Mouse (Mus musculus) heart, postnatal 36 days (tissue): Measurements from ENCODE around the gene Cdc6. TPM values are rescaled to one million over a fixed set of nuclear protein-coding genes. Genes with fewer than 3 reads are reported as not detected.

Source experiments
- DNase-seq, 2 experiments: peaks; one replicate each; pipeline ENCODE4 v3.0.0; 2021 to 2022
- intact Hi-C: fragments of 180-260 bp; cut with DNase I; formaldehyde crosslinking; loops from one replicate; pipeline ENCODE4 v1.15.1; 2025
- total RNA-seq, 2 experiments: library from RNA; stranded (reverse); gene quantifications; 2 replicates each; pipeline ENCODE4 v1.2.3; 2021

The Cdc6 gene
- total RNA-seq, 2 experiments from 2014 or later, result 0.14 to 0.49 TPM

DNA sequence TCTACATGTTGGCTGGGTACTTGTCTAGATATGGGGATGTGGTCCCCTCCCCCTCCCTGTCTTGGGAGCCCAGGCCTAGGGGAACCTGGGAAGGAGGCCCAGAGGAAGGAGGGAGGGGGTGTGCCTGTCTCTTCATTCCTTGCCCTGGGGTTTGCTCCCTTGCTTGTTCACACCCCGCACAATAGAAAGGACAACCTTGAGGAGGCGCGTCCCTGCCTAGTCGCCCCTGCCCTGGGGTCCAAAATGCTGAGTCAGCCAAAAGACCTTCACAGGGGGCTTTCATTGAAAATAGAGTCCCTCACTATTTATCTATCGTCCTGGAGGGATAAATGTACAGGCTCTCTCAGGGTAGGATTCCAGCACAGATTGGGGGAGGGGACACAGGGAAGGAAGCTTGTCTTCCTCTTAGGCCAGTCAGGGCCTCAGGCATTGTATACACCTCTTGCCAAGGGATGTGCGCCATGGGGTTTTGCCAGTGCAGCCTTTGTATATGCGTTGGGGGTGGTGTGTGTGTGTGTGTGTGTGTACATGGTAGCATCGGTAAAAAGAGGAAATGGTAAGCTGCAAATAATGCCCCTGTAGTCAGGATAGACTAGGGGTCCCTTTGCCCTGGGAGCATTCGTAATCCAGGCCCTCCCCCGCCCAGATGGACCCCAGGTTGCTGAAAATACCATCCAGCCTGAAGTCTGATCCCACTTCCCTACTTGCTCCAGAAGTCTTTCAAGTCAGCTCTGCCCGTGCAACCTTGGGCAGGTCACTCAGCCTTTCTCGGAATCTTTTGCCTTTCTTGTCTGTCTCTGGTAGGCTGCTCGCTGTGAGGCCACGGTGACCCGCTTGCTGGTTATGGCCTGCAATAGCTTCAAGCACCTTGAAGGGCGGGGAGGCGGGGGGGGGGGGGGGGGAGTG lies 47.5 kb downstream of the Cdc6 start:
- intact Hi-C loops, result no loop called here
- DNase-seq, result peak in 1 of 2 experiments; percentile 40

DNA sequence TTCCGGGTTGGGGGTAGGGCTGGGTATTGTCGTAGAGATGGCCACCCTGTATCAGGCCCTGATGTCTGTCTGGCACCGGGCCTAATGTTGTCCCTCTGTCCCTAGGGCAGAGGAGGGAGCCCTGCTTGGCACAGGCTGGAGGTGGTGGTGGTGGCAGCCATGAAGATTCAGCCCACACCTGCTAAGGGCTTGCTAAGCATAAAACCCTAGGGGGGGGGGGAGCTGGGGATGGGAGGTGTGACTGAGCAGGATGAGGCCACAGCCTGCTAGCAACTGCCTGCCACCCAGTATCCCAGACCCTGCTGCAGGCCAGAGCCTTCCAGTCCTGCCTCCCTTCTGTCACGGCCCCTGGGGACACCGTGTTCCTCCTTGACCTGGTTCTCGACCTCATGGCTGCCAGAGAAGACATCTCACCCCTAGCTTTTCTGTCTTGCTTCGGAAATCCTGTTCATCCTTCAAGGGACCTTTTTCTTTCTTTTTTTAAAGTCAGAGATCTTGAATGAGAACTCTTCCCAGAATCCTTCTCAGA lies 48.2 kb downstream of the Cdc6 start:
- peak in 1 of 2 experiments; percentile 7 for DNase-seq

DNA sequence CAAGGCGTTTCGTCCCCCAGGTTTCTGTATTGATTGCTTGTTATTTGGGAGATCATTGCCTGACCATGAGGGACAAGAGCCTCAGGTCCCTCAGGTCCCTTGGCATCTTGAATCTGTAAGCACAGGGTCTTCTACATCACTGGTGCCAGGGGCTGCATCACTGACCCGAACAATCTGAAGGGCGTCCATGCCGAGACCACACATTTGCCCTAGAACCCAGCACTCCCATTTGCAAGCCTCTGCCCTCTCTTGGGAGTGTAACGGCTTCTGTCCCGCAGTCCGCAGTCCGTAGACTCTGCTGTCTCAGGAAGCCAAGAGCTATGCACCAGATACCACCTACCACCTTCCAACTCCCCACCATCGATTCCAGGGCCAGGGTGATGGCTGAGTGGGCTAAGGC lies 48.7 kb downstream of the Cdc6 start:
- intact Hi-C loops, result no loop called here

More for the DNA sequence above, 48.2 kb downstream of the Cdc6 start:
- intact Hi-C loops, result no loop called here

DNA sequence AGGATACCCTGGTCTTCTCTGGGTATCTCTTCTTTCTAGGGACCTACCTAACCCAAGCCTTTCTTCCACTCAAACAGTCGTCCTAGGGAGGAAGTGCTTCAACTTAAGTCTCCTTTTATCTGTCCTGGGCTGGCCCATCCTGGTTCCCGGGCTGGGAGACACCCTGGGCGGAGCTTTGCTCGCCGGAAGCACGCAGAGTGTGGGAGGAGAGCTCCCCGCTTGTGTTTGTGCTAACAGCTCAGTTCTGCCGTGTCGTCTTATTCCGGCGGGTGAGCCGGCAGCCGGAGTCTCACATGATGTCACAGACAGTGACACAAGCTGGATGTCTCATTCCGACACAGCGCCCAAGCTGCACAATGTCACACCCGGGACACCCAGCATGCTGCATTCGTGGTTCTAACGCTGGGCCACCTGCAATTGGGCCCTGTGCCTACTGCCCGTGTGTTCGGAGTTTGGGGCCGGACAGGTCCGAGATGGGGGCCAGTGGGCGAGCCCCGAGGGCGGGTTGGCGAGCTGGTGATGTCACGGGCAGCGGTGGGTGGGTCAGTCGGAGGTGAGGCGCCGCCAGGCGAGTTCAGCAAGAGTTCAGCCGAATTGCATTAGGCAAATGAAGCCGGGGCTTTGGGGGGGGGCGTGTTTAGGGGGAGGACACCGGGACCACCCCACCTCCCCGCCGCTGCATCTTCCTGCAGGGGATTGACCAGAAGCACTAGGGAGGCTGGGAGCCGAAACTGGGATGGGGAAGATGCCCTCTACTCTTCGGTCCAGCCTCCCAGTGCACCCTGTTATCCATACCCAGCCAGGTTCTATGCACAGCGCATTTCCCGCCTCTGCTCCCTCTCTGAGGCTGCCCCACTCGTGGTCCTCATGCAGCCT lies 52.1 kb downstream of the Cdc6 start:
- DNase-seq, result peak; percentile 85
- intact Hi-C loops, result no loop called here

More for the DNA sequence above, 48.7 kb downstream of the Cdc6 start:
- no peak for DNase-seq

DNA sequence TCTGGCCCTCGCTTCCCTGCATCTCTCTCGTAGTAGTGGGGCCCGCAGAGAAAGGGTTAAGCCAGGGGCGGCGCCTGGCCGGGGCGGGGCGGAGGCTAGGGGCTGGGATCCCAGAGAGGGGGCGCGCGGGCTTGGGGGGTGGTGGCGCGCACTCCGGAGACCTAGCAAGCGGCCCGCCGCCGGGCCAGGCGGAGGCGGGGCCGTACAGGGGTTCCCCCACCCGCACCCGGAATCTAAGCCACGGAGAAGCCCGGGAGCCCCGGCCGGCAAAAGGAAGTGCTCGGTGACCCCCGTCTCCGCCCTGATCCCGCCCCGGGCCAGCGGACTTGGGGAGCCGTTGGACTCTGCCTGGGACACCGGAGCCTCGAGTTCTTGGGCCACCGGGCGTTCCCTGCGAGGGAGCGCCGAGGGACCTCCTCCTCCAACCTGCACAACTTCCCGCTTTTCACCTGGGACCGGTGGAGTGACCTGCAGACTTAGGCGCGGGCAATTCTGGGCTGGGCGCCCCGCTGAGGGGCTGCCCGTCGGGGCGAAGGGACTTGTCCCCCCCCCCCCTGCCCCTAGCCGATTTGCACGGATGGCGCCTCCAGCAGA lies 52.8 kb downstream of the Cdc6 start:
- intact Hi-C loops, result no loop called here

DNA sequence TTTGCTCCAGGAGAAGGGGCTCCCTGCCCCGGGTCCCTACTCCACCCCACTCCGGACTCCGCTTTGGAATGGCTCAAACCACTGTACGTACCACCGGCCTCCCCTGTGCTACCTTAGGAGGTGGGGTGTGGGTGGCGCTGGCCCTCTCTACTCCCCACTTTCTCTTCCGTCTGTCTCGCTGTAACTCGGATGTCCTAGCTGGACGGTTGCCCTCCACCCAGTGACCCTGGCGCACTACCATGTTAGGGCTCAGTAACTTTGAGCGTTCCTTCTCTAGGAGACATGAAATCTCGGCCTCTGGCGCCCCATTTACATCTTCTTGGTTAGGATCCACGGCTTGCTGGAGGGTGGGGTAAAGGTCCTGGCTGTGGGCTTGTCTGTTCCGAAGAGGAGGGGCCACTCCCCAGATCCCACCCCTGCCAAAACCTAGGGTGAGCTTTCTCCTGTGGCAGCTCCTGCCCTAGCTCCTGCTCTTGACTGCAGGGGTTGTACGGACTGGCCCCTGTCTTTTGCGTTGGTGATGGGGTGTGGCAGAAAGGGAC lies 53.5 kb downstream of the Cdc6 start:
- intact Hi-C loops, result no loop called here
- DNase-seq, result peak; percentile 58 to 62

More for the DNA sequence above, 52.8 kb downstream of the Cdc6 start:
- peak; percentile 79 to 84 for DNase-seq

DNA sequence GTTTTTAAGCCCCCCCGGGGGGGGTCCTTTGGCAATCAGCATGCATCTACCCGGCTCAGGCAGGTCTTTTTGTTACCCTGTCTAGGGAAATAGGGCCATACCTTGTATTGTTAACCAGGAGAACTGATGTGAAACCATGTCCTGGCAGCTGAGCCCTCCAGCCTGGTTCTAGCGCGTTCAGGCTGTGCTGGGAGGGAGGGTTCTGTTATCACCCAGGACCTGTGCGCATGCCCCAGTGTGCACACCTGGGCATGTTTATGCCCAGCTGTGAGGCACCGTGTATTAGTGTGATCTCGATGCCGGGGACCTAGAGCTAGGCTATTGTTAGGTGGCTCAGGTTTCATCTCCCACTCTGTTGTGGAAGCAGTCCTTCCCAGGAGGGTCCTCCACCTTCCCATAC lies 54.2 kb downstream of the Cdc6 start:
- intact Hi-C loops, result no loop called here
- DNase-seq, result peak; percentile 10 to 17

DNA sequence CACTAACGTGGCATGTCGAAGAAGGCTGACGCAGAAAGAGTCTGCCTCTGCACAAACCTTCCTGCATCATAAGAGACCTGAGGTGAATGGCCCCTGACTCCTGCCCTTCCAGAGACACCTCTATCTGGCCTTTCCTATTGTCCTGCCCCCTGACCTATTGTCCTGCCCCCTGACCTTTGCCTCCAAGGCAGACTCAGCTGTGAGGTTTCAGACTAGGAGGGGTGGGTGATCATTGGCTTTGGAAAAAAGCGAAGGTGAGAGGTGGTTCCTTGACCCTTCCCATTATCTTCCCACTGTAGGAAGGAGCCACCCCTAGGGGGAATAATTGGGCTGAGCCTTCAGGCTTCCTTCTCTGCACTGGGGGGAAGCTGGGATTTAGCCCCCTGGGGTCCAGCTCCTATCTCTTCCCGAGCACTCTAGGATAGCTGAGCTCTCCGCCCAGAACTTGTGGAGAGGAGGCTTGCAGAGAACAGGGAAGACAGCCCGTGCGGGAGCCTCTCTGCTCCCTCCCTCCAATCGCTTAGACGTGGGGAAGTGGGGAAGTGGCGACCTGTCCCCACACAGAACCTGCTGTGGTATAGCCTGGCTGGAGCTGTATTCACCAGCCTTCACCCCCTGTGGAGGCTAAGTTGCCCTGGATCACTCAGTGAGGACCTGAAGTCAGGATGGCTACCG lies 55.0 kb downstream of the Cdc6 start:
- peak; percentile 20 to 25 for DNase-seq
- intact Hi-C loops, result loop anchor here (1.0 kb wide), 1 partner anchor 20 kb away; no protein-coding TSS in a partner anchor

DNA sequence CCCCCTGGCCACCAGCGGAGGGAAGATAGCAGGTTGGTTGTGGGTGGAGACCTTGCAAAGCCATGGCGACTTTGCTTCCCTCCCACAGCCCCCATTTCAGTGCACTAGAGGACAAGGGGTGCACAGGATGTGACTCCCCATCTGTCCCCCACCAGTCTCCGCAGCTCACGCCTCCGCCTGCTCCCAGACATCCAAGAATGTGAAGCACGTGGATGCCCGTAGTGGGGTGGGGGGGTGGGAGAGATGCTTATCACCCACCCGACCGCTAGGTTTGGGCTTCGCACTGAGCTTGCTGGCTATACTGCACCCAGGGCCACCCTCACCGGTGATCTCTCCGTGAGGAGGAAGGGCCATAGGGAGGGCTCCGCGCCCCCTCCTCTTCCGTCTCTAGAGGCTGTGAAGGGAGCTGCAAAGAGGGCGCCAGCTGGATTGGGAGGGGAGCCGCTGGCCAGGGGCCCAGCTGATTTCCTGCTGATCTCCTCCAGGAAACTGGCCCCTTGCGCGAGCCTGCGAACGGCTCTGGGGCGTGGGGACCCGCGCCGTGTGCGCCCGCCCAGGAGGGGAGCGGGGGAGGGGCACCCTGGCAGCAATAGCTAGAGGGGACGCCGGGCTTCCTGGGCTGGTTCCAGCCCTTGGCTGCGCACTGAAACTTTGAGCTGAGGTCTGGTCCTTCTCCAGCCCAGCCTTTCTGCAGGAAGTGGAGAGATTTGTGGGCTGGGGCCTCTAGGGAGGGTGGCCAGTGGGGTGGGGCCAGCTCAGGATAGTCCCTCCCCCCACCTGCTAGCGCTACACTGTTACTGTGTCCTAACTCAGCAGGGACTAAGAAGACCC lies 55.8 kb downstream of the Cdc6 start:
- intact Hi-C loops, result loop anchor here (1.0 kb wide), 1 partner anchor 21 kb away; no protein-coding TSS in a partner anchor
- DNase-seq, result peak; percentile 87 to 88

DNA sequence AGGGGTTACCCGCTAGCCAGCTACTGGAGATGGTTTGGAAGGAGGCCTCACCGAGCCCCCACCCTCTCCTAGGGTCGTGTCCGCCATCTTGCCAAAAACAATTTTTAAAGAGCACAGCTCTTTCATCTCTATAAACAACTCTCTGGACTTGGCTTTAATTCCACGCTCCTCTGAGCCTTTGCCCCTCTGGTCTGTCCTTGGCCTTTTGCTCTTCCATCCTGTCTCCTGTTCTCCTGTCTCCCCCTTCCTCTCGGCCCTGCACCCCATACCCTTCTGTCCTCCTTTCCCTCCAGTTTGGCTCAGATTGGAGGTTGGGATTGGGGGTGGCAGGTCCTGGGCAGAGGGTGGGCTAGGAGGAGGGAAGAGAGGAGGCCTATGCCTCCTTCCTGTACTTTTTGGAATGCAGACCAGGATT lies 56.6 kb downstream of the Cdc6 start:
- intact Hi-C loops, result no loop called here
- DNase-seq, result peak in 1 of 2 experiments; percentile 4

DNA sequence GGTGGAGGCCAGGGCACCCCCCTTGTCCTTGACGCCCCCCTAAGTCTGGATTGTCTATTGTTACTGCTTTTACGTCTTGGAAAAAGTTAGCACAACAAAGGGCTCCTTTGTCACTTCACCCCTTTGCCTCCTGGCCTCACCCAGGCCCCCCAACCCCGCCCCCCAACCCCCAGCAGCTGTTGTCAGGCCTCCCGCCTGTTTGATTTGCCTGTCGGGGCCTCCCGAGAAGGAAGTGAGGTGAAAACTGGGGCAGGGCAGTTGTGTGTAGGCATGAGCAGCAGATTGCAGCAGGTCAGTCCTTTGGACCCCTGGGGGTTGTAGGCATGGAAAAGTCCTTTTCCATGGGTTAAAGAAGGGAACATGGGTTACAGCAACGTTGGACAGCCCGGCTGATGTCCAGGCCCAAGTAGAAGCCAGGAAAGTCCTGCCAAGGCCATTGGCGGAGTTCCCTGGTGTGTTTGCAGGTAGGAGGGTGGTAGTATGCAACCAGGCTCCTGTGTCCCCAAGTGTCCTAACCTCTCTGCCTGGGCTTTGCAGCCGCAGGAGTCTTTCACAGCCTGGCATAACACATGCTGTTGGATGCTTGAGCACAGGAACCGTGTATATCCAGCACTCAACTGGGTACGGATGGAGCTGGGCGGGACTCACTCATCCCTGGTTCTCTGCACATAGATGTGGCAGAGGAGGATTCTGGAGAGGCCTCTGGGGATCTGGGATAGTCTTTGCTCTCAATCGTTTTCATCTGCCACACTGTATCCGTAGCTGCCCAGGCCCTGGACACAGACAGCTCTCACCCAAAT lies 57.2 kb downstream of the Cdc6 start:
- intact Hi-C loops, result no loop called here
- peak; percentile 72 to 73 for DNase-seq

DNA sequence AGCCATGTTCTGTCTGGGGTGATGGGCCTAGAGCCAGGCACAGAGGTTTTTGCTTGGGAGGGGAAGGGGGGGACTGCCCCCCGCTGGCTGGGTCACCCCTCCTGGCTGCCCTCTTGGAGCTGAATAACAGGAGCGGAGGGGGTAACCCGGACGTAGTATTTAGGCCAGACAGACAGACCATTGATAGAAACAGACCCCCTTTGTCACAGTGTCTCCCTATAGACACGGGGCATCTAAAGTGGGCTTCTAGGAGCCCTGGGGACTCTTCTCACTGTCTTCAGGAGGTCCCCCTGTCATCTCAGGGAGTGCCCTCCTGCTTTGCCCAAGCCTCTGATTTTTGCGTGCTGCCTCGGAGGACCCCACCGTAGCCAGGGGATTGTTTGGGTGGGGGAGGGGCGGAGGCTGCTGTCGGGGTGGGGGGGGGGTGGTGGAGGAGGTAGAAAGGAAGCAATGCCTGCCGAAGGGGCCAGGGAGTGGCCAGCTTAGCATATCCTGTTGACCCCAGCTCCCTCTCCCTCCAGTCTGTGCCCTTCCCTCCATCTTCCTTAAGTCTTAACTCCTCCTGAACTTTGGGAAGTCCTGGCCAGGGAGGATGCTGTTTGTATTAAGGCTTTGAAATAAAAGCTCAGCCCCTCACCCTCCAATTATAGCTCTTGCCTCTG lies 57.9 kb downstream of the Cdc6 start:
- peak in 1 of 2 experiments; percentile 4 for DNase-seq
- intact Hi-C loops, result no loop called here

DNA sequence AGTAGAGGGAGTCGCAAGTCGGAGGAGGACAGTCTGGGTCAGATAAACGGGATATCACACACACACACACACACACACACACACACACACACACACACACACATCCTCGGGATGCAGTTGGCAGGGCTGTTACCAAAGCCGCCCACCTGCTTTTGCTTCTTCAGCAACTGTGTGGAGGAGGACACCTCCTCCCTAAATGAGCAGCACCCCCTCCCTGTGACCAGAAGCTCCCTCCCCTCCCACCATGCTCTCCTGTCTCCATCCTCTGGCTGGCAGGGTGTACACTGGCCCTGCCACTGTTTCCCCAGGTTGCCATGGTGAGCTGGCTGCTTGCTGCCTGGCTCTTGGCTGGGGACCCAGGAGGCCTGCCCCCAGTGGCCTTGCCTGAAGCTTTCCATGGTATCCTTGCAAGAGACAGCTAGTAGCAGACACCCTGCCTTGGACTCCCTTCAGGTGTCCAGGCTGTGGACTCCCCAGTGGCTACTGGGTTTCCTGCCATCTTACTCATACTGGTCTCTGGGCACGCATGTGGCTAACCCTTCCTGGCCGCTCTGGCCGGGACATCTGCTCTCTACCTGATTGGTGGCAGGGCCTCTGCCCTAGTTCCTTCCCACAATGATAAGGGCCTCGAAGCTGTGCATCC lies 59.0 kb downstream of the Cdc6 start:
- intact Hi-C loops, result no loop called here

DNA sequence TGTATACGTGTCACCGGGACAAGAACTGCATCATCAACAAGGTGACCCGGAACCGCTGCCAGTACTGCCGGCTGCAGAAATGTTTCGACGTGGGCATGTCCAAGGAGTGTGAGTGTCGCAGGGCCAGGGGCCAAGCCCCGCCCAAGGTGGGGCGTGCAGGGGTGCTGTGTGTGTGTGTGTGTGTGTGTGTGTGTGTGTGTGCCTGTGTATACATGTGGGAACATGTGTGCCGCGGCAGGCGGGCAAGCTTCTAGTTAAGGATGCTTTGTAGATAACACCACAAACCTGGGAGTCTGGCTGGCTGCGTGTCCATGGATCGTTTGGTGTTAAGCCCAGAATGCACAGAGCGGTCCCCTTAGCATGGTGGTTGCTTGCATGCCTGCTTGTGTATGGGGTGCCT lies 60.5 kb downstream of the Cdc6 start:
- DNase-seq, result no peak
- intact Hi-C loops, result no loop called here

More for the DNA sequence above, 59.0 kb downstream of the Cdc6 start:
- DNase-seq, result peak; percentile 82 to 86

DNA sequence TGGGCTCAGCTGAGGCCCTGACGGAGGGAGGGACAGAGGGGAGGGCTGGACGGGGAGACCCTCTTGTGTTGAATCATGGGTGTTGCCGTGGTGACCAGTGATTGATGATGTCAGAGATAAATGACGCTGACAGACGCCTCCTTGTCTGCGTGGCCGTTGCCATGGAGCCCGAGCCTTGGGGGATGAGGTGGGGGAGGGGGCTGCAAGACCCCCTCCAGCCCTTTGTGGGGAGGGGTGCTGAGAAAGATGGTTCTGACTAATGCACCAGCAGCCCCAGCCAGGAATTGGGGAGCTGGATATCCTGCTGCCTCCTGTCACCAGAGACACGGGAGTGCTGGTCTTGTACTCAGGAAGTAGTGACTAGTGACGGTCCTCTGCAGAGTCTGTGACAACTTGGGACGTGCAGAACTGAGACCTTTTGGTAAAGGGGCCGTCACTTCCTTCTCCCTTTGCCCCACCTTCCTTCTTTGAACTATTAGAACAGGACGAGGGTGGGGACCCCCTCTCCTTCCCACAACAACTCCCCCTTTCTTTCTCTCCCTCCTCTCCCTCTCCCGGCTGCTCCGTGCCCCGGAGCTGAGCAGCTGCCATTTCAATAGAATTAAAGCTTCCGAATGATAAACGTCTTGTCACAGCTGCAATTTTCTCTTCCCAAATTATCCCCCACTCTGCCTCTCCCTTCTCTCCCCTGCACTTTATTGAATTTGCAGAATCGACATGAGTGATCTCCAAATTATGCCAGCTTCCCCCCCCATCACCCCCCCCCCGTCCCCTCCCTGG lies 61.3 kb downstream of the Cdc6 start:
- intact Hi-C loops, result no loop called here
- DNase-seq, result no peak

DNA sequence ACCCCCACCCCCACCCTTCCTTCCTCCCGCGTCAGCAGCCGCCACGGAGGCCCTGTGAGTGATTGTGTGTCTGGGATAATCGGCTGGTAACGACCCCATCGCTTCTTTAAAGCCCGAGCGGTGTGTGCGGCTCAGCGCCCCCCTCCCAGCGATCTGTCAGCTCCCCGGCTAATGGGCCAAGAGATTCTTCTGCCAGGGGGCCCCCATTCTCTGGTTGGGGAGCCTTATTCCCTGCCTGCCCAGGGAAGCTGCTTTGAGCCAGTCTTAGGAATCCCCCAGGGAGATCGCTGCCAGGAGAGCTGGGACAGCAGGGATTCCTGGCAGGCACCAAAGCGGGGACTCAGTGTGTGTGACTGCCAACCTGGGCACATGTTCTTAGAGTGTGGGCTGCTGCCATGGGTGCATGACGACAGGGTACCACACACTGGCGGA lies 61.9 kb downstream of the Cdc6 start:
- peak; percentile 11 to 20 for DNase-seq
- intact Hi-C loops, result no loop called here
